Mouse (Mus musculus) frontal cortex, postnatal 14 days (tissue): ENCODE measurements around the gene Gm42674.

Experiments used
- DNase-seq, 2 experiments: peaks; one replicate each; pipeline ENCODE4 v3.0.0; 2022; ENCODE audit warnings: low spot score in 2 of 2

Gene Gm42674

DNA sequence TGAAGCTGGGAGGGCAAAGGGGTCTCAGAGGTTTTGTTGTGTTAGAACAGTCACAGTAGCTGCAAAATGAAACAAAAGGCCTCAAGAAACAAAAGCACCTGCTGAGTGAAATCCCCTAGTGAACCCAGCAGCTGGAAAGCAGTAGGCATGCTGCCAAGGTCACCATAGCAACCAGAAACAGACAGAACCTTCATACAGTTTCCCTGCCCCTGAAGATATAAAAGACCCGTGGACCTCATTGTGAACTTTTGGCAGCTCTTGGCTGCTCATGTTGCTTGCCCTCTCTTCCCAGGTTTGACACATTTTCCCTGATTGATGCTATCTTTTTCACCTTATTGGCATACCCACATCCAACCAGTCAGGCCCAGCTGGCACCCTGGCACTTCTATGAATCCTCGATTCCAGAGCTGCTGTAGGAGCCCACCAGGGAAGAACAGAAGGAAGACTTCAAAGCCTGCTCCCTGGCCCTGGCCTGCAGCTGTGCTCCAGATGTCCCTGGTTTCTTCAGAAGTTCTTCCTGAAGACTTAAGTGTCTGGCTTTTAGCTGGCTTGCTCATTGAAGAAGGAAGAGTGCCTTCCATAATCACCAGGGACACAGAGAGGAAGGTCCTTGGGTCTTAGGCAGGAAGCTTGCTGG is 21.8 kb downstream of the Gm42674 start:
- DNase-seq, result peak in 1 of 2 experiments; percentile 46

DNA sequence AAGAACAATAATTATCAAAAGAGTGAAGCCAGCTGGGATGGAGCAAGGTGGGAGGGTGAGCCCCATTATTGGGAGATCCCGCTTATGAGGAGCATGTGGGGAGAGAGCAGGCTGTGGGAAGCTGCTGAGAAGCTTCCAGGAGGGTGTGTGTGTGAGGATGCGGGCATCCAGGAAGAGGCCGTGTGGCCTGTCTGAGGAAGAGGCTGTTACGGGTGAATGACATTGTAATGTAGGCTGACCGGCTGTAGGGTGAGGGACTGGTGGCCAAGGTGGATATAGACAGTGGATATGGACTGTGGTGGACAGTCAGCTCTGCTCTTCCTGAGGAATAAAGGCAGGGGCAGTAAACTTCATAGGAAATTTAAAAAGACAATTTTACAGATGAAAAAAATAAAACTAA is 23.8 kb downstream of the Gm42674 start:
- DNase-seq, result no peak

DNA sequence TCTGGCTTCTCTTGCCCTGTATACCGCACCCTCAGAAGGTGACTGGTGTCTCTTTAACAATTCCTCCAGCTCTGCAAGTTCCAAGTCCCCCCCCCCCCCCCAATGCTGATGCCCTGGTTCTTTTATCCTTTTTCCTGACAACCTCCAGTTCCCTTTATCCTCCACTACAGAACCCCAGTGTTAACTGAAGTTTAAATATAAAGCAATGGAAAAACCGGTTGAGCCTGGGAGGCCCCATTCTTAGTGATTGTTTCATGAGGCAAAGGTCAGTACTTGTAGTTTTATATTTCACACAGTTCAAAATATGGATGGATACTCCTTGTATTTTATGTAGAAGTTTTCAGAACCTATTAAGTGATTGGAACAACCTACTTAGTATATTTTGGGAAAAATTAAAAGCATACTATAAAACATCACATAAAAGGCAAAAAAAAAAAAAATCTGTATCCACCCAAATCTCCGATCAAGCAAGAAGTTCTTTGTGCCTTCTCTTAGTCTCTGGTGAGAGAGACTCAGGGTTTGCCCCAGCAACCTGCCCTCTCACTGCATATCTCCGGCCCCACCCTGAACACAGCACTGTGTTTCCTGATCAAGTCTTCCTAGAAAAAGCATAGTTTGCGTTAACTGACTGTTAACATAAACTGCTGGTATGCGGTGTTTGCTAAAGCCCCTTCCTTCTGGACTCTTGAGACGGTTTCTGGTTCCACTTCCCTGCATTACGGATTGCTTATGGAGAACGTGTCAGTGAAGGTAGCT is 24.7 kb downstream of the Gm42674 start:
- DNase-seq, result no peak

DNA sequence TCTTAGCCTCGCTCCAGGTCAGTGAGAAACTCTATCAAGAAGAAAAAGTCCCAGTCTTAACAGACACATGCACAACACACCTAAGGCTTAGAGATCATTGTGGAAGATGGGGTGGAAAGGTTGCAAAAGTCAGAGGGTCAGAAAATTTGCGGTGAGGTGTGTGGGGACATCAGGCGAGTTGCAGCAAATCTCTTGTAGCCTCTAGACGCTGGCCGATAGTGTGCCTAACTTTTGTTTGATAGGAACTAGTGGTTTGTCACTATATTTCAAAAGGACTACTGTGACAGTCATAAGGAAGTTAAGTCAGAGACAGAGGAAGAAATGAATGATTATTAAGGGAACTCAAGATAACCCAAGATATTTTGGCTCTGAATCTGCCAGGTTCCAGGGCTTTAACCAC is 25.7 kb downstream of the Gm42674 start:
- DNase-seq, result no peak

DNA sequence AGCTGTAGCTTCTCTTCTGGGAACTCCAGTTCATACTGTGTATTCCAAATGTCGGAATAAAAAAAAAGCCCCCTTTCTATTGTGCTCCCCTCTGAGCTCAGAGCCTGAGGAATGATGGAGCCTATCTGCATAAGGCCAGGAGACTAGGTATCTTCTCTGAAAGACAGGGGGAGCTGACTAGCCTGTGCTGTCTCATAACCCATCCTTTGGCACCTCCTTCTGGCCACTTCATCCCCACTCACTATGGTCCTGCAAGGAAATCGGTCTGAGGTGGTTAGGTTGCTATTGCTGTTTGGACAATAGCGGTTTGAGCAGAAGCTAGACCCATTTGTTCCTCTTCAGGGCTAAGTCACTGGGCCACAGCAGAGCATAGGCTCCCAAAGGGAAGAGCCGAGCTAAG is 26.1 kb downstream of the Gm42674 start:
- DNase-seq, result no peak

DNA sequence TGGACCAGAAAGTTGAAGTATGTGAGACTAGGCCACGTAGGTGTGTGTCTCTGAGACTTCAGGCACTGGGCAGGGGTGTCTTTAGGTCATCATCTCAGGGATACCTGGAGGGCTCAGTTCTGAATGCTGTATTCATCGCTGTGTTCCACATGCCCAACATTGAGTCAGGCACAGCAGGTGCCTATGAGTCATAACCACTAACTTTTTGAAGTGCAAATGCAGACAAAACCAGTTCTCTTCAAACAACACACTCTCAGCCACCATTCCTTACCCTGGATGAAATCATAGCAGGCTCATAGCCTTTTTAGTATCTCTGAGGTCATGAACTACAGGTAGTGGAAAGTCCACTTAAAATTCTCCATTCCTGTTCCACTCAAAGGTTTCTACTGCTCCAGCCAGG is 27.6 kb downstream of the Gm42674 start:
- no peak for DNase-seq

DNA sequence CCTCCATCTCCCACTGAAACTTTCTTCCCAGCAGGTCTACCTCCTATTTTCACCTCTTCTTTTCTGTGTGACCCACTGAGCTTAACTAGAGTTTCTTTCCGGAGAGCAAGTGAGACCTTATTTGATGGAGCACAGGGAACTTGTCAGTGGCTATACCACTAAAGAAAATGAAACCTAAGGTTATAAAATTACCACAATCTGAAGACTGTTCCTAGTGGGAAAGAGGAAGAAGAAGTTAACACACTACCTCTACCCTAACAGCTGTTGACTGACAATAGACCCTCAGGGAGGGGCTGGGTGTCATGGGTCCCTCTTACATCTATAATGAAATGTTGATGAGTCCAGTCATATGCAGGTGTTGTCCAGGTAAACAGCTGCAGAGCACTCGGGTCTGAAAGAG is 30.3 kb downstream of the Gm42674 start:
- no peak for DNase-seq

DNA sequence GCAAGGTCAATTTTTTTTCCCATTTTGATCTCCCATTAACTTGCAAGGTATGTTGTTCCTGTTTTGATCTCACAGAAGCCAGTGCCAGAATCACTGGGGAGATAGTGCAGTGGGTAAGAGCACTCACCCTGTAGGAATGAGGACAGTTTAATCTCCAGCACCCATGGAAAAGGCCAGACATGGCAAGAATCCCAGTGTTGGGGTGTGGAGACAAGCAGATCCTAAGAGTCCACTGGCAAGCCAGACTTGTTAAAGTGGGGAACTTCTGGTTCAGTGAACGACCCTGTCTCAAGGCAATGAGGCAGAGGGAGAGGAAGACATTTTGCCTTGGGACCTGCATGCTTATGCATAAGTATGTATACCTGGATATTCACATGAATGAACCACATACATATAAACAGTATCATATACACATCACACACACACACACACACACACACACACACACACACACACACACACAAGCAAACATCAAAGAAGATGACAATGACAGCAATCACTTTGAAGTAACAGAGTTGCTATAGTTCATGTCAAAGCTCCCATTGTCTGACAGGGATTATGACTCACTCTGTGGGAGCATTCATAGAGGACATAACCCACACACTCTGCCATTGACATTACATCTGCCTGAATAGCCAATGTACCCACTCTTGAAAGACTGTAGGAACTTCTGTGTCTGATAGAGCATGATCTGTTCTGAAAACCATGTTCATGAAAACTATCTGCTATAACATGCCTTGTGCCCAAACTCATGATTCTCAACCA is 37.0 kb downstream of the Gm42674 start:
- DNase-seq, result no peak

DNA sequence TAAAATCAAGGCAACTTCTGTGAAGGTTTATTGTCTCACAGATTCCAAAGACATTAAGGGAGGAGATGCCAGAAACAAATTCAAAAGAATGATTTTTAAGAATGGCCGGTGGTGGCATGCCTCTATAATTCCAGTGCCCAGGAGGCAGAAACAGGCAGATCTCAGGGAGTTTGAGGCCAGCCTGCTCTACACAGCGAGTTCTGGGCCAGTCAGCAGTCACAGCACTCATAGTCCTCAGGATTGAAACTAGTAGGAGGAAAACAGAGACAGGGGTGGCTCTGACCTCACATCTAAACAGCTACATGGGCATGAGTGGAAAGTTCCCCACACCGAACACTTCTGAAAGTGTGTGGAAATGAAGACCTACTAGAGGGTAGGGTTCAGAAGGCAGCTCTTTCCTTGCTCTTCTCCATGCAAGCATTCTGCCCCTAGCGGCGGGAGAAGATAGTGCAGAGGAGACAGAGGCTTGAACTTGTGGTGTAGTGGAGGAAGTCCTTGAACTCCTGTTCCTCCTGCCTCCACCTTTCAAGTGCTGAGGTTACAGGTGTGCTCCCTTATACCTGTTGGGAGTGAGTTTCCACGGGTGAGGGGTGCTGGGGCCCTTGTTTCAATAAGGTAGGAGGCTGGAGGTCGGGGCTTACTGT is 37.9 kb downstream of the Gm42674 start:
- no peak for DNase-seq

DNA sequence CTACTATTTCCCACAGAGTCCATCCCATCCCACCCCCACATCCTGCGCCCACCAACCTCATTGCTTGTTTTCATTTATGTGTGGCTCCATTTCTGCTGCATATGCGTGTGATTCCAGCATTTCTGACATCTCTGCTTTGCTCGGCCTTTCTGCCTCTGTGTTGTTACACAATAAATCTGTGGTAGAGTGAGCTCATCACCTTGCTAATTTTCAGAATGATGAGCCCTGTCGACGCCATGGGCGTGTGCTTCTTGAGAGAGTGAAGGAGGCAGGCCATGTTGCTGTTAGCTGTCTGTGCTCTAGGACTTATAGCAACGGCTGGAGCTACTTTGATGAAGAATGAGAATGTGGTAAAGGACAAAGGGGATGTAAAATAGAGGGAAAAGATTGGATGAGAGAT is 39.3 kb downstream of the Gm42674 start:
- no peak for DNase-seq

DNA sequence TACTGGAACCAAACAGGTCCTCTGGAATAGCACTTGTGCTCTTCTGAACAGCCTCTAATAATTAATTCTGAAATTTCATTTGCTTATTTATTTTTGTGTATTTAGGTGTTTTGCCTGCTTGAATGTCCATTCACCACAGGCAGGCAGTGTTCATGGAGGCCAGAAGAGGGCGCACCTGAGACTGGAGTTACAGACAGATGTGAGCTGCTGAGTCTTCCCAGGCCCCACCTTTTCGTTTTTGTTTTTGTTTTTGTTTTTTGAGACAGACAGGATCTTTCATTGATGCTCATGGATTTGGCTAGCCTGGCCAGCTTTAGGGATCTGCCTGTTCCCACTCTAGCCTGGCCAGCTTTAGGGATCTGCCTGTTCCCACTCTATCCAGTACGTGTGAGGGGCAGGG is 42.5 kb downstream of the Gm42674 start:
- DNase-seq, result no peak

DNA sequence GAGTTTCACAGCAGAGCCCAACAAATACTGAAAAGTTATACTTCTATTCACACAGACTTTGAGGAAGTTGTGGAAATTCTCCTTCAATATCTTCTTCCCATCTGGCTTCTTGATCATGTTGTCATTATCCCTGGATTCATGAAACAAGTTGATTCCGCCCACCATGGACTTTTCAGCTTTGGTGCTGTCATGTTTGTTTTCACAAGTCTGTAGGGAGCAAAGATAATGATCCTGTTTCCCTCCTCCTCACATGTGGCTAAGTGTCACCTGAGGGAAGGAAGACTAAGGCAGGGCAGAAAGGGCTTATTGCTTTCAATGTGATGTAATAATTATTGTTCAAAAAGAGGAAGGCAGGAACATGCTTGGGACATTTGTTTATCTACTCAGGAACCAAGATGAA is 45.6 kb downstream of the Gm42674 start:
- no peak for DNase-seq

DNA sequence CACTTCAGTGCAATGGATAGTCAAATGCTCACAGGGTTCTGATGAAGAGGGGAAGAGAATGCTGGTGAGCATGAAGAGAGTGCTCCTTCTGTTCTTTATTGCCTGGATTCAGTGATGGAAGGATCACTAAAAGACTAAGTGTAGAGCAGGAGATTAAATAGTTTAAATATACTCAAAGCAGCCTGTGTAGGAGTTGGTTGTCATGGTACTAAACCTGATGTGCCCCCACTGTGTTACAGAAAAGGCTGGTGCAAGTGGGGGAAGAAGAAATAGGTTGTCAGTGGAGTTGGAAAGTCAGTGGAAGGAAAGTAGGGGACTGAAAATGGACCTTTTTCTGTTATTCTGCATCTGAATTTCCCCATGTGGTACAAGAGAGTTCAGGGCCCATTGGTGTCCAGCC is 47.3 kb downstream of the Gm42674 start:
- no peak for DNase-seq

DNA sequence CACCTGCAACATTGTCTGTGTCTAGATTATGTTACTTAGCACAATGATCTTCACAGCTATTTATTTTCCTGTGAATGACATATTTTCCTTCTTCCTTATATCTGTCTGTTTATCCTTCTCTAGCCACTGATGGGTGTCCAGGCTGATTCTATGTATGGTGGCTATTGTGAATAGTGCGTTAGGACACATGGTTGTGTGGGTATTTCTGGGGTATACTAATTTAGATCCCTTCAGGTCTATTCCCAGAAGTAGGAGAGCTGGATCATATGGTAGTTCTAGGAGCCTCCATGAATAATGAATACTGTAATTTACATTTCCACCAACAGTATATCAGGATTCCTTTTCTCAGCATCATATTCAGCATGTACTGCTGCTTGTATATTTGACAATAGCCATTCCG is 48.1 kb downstream of the Gm42674 start:
- DNase-seq, result no peak

DNA sequence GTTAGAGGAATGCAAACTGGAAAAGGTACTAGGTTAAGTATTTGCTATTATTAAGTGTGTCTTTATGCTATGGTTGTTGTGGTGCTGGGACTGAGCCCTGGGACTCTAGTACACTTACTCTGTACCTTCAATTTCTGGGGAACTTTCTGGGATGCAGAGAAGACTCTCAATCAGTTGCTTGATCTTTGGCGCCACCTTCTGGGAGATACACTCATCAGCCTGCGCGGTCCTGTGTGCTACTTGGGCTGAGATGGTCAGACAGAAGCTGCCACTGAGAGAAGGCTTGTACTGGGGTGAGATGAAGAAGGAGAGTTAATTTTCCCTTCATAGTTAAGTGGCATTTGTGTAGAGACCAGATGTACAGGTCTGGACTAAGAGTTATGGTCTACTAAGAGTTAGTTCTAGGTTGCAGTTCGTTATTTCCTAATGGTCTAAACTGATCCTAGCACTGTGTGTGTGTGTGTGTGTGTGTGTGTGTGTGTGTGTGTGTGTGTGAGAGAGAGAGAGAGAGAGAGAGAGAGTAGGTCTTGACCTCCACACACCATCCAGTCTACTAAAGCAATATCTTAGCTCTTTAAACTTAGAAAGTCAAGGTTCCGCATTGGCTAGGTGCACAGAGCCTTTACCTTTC is 51.3 kb downstream of the Gm42674 start:
- peak; percentile 51 to 79 for DNase-seq

DNA sequence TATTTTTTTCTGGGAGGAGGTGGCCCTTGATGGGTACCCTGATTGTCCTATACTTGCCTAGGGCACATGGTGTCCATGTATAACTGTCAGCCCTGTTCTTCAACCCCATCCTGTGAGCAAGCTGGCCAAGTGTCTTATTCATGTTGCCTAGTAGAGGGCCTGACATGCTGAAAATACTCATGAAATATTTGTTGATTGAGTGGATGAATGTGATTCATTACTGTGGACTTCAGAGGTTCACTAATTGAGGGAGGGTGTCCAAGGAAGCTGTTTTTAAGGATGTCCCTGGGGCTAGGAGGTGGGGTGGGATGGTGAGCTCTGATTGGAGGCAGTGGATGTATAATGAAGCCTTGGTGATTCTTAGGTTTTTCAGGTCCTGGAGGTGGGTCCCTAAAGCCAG is 52.0 kb downstream of the Gm42674 start, which contains the start of gene S100a7a:
TSS of gene S100a7a (plus strand) at position 301 of the 400 bp plus-strand sequence.
- no peak for DNase-seq
